Mouse (Mus musculus): ENCODE measurements around the gene Prdm2. TPM values are rescaled to one million over a fixed set of nuclear protein-coding genes. Genes with fewer than 3 reads are reported as not detected.

Prdm2 gene
- polyA plus RNA-seq, 1 experiment from 2014 or later: 20.7 TPM

DNA sequence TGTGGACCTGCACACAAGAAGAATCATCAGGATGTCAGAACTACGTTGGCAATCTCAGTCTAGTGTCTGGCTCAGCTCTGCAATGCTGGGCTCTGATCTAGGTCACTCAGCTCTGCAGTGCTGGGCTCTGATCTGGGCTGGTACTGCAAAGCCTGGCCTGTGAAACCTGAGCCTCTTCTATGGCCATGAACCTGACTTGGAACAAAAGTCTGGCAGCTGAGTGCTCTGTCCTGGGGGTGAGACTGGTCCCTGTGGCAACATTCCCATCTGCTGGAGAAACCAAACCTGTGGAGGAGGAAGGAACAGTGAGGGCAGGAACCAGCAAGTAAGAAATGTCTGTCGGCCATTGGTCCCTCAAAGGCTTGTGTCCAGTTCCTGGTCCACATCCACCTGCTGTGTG is 109.0 kb downstream of the Prdm2 start:
- Histone ChIP-seq H3K4me2 (replicated peaks; ENCODE audit: low read depth, low read length) (no peak overlapping the region), H3K27ac (ENCODE audit: low read depth, low read length) (no peak overlapping the region), H3K4me3 (ENCODE audit: low read depth, low read length) (no peak overlapping the region), H3K36me3 (ENCODE audit: control insufficient read depth, insufficient read depth, low read length) (no peaks in the 10 kb centered on the region), H3K4me1 (replicated peaks; ENCODE audit: control insufficient read depth, insufficient read depth, low read length) (no peaks in the 10 kb centered on the region), H3K9ac (ENCODE audit: low read depth, low read length) (no peak overlapping the region), H3K27me3 (ENCODE audit: control insufficient read depth, insufficient read depth, low read length) (no peaks in the 10 kb centered on the region), H3K9me3 (ENCODE audit: control insufficient read depth, low read length) (no peaks in the 10 kb centered on the region)
- 73% methylated on average over 2 of the region's 2 CpGs for WGBS
- 0 out of 2 replicates have a peak, but pooled peaks have one; percentile 8 for ATAC-seq (ENCODE audit: low FRiP score)
- no peak for DNase-seq (ENCODE audit: low spot score)

GRCm38 (mm10) chr4:143100157-143100556 is 112.6 kb downstream of the Prdm2 start:
- no peak overlapping the region for H3K9ac ChIP-seq (ENCODE audit: low read depth, low read length)
- H3K4me3 ChIP-seq (ENCODE audit: low read depth, low read length): no peak overlapping the region
- no peak overlapping the region for H3K27ac ChIP-seq (ENCODE audit: low read depth, low read length)
- WGBS: 71% methylated on average over 6 of the region's 6 CpGs
- H3K36me3 ChIP-seq (ENCODE audit: control insufficient read depth, insufficient read depth, low read length): no peaks in the 10 kb centered on the region
- H3K9me3 ChIP-seq (ENCODE audit: control insufficient read depth, low read length): no peaks in the 10 kb centered on the region
- H3K27me3 ChIP-seq (ENCODE audit: control insufficient read depth, insufficient read depth, low read length): no peaks in the 10 kb centered on the region
- H3K4me1 ChIP-seq (replicated peaks; ENCODE audit: control insufficient read depth, insufficient read depth, low read length): no peaks in the 10 kb centered on the region
- ATAC-seq (ENCODE audit: low FRiP score) (no peak), DNase-seq (ENCODE audit: low spot score) (no peak)
- H3K4me2 ChIP-seq (replicated peaks; ENCODE audit: low read depth, low read length): no peak overlapping the region

- Histone ChIP-seq H3K9me3 (ENCODE audit: control insufficient read depth, low read length) (no peaks in the 10 kb centered on the region), H3K36me3 (ENCODE audit: control insufficient read depth, insufficient read depth, low read length) (no peaks in the 10 kb centered on the region), H3K27me3 (ENCODE audit: control insufficient read depth, insufficient read depth, low read length) (no peaks in the 10 kb centered on the region), H3K4me1 (replicated peaks; ENCODE audit: control insufficient read depth, insufficient read depth, low read length) (no peaks in the 10 kb centered on the region), H3K4me2 (replicated peaks; ENCODE audit: low read depth, low read length) (no peak overlapping the region), H3K27ac (ENCODE audit: low read depth, low read length) (no peak overlapping the region), H3K9ac (ENCODE audit: low read depth, low read length) (no peak overlapping the region), H3K4me3 (ENCODE audit: low read depth, low read length) (no peak overlapping the region)
- ATAC-seq (ENCODE audit: low FRiP score) (no peak), DNase-seq (ENCODE audit: low spot score) (no peak)
- WGBS: 55% methylated on average over 11 of the region's 11 CpGs
These were observed 113.3 kb downstream of the Prdm2 start for GRCm38 (mm10) chr4:143099288-143100039.

GRCm38 (mm10) chr4:143092082-143092701 is 120.6 kb downstream of the Prdm2 start:
- H3K27me3 ChIP-seq (ENCODE audit: control insufficient read depth, insufficient read depth, low read length): no peaks in the 10 kb centered on the region
- DNase-seq (ENCODE audit: low spot score): no peak
- no peak overlapping the region for H3K9ac ChIP-seq (ENCODE audit: low read depth, low read length)
- 43% methylated on average over 12 of the region's 12 CpGs for WGBS
- no peak overlapping the region for H3K4me3 ChIP-seq (ENCODE audit: low read depth, low read length)
- H3K36me3 ChIP-seq (ENCODE audit: control insufficient read depth, insufficient read depth, low read length): no peaks in the 10 kb centered on the region
- H3K4me2 ChIP-seq (replicated peaks; ENCODE audit: low read depth, low read length): no peak overlapping the region
- ATAC-seq (ENCODE audit: low FRiP score): 0 out of 2 replicates have a peak, but pooled peaks have one; percentile 43
- no peaks in the 10 kb centered on the region; the same call in 1 of the 2 replicates for H3K4me1 ChIP-seq (replicated peaks; ENCODE audit: control insufficient read depth, insufficient read depth, low read length)
- peak overlapping the region; percentile 33; the same call in 1 of the 2 replicates for H3K27ac ChIP-seq (ENCODE audit: low read depth, low read length)
- no peaks in the 10 kb centered on the region for H3K9me3 ChIP-seq (ENCODE audit: control insufficient read depth, low read length)

DNA sequence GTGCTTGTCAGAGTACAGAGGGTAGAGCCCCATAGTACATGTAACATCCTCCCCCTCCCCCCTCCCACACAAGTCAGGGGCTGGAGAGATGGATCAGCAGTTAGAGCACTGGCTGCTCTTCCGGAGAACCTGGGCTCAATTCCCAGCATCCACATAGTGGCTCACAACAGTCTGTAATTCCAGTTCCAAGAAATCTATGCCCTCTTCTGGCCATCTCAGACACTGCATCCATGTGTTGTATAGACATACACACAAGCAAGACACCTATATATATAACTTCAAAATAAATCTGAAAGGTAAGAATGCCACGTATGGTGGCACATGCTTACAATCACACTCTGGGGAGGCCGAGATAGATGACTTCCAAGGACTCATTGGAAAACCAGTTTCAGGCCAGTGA is 122.2 kb downstream of the Prdm2 start:
- no peak for DNase-seq (ENCODE audit: low spot score)
- no peaks in the 10 kb centered on the region for H3K9me3 ChIP-seq (ENCODE audit: control insufficient read depth, low read length)
- ATAC-seq (ENCODE audit: low FRiP score): no peak
- no peak overlapping the region for H3K9ac ChIP-seq (ENCODE audit: low read depth, low read length)
- 92% methylated on average over 3 of the region's 3 CpGs for WGBS
- H3K4me1 ChIP-seq (replicated peaks; ENCODE audit: control insufficient read depth, insufficient read depth, low read length): no peaks in the 10 kb centered on the region; the same call in 1 of the 2 replicates
- no peaks in the 10 kb centered on the region for H3K27me3 ChIP-seq (ENCODE audit: control insufficient read depth, insufficient read depth, low read length)
- no peaks in the 10 kb centered on the region for H3K36me3 ChIP-seq (ENCODE audit: control insufficient read depth, insufficient read depth, low read length)
- no peak overlapping the region for H3K4me3 ChIP-seq (ENCODE audit: low read depth, low read length)
- no peak overlapping the region for H3K27ac ChIP-seq (ENCODE audit: low read depth, low read length)
- H3K4me2 ChIP-seq (replicated peaks; ENCODE audit: low read depth, low read length): no peak overlapping the region

DNA sequence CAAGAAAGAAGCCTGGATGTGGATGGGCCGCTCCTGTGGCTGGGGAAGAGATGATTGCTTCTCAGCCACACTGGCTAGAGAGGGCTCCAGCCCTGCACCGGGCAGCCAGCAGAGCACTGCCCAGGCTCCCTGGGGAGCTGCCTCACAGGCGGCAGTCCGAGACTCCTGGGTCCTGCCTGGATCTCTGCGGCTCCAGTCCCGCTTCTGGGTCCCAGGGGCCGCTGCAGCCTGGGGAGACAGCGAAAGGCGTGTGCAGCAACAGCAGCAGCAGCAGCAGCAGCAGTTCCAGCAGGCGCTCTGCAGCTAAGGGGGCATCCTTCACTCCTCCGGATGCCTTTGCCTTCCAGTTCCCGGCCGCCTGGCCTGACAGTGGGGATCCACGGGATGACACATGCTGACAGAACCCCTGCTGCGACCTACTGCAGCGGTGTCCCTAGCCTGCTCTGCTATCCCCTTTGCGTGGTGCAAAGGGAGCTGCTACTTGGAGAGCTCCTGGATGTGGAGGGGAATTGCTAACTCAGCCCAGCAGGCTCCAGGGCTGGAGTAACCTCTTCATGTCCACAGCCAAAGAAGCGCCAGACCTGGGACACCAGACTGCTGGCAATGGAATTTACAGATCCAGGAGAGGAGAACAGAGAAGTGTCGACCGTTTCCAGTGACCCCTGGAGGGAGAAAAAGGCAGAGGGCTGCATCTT is 138.6 kb downstream of the Prdm2 start:
- DNase-seq (ENCODE audit: low spot score) (peak; percentile 44), ATAC-seq (ENCODE audit: low FRiP score) (peak; percentile 57)
- H3K36me3 ChIP-seq (ENCODE audit: control insufficient read depth, insufficient read depth, low read length): no peaks in the 10 kb centered on the region
- 0 out of 2 replicates have a peak overlapping the region, but pooled peaks have one; percentile 4 for H3K4me3 ChIP-seq (ENCODE audit: low read depth, low read length)
- H3K27me3 ChIP-seq (ENCODE audit: control insufficient read depth, insufficient read depth, low read length): no peaks in the 10 kb centered on the region
- WGBS: 3% methylated on average over 20 of the region's 20 CpGs
- peaks cover 4% of the 10 kb centered on the region for H3K4me1 ChIP-seq (replicated peaks; ENCODE audit: control insufficient read depth, insufficient read depth, low read length)
- H3K9ac ChIP-seq (ENCODE audit: low read depth, low read length): peak overlapping the region; percentile 12; the same call in 1 of the 2 replicates
- peak overlapping the region; percentile 39 for H3K4me2 ChIP-seq (replicated peaks; ENCODE audit: low read depth, low read length)
- no peak overlapping the region for H3K27ac ChIP-seq (ENCODE audit: low read depth, low read length)
- no peaks in the 10 kb centered on the region for H3K9me3 ChIP-seq (ENCODE audit: control insufficient read depth, low read length)

DNA sequence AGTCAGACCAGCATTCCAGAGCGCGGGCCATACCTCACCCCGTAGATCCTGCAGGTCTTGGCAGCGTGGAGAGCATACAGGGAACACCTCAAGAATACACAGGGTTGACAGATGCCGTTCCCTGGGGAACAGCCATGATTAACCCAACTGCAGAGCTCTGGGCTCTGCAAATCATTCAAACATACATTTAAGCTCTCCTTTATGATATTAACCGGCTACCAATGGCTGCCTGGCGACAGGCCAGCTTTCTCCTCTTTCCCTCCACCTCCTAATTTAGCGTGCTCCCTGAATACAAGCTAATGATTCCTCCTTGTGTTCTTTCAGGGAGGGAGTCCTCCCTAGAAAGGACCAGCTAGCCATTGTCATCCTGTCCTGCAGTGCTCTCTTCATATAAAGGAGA is 141.0 kb downstream of the Prdm2 start:
- H3K27me3 ChIP-seq (ENCODE audit: control insufficient read depth, insufficient read depth, low read length): no peaks in the 10 kb centered on the region
- no peaks in the 10 kb centered on the region for H3K36me3 ChIP-seq (ENCODE audit: control insufficient read depth, insufficient read depth, low read length)
- DNase-seq (ENCODE audit: low spot score) (no peak), ATAC-seq (ENCODE audit: low FRiP score) (no peak)
- H3K4me2 ChIP-seq (replicated peaks; ENCODE audit: low read depth, low read length): no peak overlapping the region
- WGBS: 62% methylated on average over 8 of the region's 8 CpGs
- H3K4me3 ChIP-seq (ENCODE audit: low read depth, low read length): no peak overlapping the region
- no peak overlapping the region for H3K9ac ChIP-seq (ENCODE audit: low read depth, low read length)
- peaks cover 4% of the 10 kb centered on the region for H3K4me1 ChIP-seq (replicated peaks; ENCODE audit: control insufficient read depth, insufficient read depth, low read length)
- no peaks in the 10 kb centered on the region for H3K9me3 ChIP-seq (ENCODE audit: control insufficient read depth, low read length)
- H3K27ac ChIP-seq (ENCODE audit: low read depth, low read length): no peak overlapping the region

DNA sequence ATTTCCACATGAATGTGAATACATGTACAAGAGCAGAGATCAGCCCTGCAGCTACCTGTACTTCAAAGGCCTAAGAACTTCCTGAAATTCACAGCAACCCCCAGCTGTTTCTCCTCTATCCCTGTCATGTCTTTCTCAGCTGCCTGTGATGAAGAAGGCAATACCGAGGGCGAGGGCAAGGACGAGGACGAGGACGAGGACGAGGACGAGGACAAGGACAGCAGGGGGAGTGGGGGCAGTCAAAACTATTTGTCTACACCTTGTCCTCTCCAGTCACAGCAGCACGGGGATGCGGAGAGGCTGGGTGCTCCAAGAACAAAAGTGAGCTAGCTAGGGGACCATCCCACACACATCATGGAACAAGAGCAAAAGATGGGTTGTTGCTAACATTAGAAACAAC is 145.8 kb downstream of the Prdm2 start:
- DNase-seq (ENCODE audit: low spot score) (no peak), ATAC-seq (ENCODE audit: low FRiP score) (no peak)
- H3K4me1 ChIP-seq (replicated peaks; ENCODE audit: control insufficient read depth, insufficient read depth, low read length): no peaks in the 10 kb centered on the region
- 90% methylated on average over 9 of the region's 9 CpGs for WGBS
- no peaks in the 10 kb centered on the region for H3K27me3 ChIP-seq (ENCODE audit: control insufficient read depth, insufficient read depth, low read length)
- no peak overlapping the region for H3K4me3 ChIP-seq (ENCODE audit: low read depth, low read length)
- H3K36me3 ChIP-seq (ENCODE audit: control insufficient read depth, insufficient read depth, low read length): no peaks in the 10 kb centered on the region
- H3K9ac ChIP-seq (ENCODE audit: low read depth, low read length): no peak overlapping the region
- no peak overlapping the region for H3K4me2 ChIP-seq (replicated peaks; ENCODE audit: low read depth, low read length)
- no peaks in the 10 kb centered on the region for H3K9me3 ChIP-seq (ENCODE audit: control insufficient read depth, low read length)
- no peak overlapping the region for H3K27ac ChIP-seq (ENCODE audit: low read depth, low read length)

All from hindbrain, embryonic 11.5 days (tissue).